Mouse (Mus musculus) mesoderm, embryonic 11.5 days (tissue): ENCODE data around the gene Tomm40.

ENCODE experiments used
- DNase-seq: peaks from one replicate; pipeline ENCODE4 v3.0.0-alpha.2; 2012; ENCODE audit warnings: low read depth, low spot score

Gene Tomm40

DNA sequence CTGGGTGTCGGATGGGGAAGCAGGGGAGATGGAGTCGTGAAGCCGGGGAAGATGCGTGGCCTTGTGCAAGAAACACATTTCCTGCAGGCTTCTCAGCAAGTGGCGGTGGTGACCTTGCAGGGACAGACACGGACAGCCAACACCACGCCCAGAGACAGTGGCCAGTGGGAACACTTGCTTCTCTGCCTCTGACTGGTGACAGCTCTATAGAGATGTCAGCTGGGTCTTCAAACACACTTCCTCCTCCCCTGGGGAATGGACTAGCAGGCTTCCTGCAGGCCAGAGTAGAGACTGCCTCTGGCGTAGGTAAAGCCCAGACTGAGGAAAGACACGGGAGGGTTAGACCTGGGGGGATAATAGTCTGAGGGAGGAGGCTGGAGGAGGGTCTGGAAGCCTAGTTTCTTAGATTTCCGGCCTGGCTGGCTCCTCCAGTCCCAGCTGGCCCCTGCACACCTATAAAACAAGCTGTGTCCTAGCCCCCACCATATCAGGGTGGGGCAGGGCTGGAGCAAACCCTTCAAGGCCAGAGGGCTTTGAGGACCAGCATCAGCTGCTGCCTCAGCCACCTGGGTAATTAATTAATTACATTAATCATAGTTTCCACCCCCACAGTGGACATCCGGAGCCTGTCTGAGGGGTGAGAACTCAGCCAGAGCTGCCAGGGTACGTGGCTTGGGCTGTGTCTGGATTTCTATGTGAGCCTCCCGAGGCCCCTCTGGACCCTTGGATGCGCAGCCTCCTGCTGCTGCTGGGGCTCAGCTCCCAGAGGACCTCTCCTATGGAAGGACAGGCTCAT lies 29.6 kb upstream of the Tomm40 start:
- no peak for DNase-seq

DNA sequence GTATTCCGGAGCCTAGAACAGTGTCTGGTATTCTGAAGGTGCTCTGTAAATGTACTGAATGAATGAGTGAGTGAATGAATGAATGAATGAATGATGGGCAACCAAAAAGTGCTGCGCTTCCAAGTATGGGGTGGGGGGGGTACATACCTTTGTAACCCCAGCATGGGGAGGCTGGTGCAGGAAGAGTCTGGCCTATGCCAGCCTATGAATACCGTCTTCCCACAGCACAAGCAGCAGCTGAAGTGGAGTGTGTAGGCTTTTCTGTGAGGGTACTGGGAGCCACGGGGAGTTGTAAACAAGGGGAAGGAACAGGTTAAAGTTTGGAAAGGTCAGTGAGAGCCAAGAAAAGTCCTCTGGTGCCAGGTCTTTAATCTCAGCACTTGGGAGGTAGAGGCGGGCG lies 28.6 kb upstream of the Tomm40 start:
- DNase-seq: no peak

DNA sequence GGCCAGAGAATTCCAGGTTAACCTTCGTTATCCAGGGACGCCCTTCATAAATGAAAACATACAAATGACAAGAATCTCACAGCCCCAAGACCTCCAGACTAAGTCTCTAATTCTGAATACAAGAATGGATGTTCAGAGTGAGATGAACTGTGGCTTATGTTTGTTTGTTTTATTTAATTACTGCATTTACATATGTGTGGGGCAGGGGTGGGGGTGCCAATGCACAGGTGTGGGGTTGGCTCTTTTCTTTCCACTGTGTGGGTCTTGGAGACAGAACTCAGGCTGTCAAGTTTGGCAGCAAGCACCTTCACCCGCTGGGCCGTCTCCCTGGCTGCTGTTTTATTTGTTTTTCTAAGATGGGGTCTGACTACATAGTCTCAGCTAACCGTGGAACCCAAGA lies 27.2 kb upstream of the Tomm40 start:
- no peak for DNase-seq

DNA sequence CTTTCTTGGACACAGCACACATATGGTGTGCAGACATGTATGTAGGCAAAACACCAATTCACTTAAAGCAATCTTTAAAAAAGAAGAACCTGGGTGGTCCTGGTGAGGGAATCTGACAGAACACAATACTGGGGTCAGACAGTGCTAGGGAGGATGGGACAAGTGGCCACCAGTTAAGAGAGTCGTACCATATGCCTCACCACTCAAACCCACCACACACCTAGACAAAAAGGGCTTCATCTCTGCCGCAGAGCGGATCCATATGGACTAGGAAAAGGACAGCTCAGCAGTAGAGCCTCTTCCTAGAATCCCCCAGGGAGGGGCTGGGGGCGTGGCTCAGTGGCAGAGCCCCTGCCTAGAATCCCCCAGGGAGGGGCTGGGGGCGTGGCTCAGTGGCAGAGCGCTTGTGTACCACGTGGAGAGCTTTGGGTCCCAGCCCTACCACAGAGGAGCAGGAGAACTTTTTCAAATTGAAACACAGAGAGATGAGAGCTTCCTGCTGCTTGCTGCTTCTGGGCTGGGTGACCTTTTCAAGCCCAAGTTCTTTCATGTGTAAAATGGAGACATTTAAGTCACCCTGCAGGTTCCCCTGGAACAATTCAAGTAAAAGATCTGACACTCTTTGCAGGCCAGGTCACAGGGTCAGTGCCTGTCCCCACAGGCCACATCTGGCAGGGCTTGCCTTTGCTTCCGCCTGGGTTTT lies 26.2 kb upstream of the Tomm40 start:
- DNase-seq: peak; percentile 58

DNA sequence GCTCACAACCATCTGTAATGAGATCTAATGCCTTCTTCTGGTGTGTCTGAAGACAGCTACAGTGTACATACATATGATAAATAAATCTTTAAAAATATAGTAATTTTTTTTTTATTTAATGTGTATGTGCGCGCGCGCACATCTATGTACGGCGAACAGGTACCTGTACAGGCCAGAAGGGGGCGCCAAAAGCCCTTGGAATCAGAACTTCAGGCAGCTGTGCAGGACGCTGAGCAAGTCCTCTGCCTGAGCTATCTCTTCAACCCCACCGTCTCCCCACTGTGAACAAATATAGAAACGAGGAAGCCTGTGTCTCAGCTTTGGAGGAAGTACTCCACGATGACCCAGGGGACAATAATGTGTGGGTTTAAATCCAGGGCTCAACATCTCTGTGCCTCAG lies 25.0 kb upstream of the Tomm40 start:
- DNase-seq: no peak

DNA sequence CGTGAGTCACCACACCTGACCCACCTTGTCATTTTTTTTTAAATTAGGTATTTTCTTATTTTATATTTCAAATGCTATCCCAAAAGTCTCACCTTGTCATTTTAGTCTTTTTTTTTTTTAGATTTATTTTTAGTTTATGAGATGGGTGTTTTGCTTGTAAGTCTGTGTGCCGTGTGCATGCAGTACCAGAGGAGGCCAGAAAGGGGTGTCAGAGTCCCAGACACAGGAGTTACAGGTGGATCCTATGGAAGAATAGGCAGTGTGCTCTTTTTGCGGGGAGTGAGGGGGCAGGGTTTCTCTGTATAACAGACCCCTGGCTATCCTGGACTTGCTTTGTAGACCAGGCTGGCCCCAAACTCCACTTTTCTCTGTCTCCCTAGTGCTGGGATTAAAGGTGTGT lies 23.5 kb upstream of the Tomm40 start:
- no peak for DNase-seq

DNA sequence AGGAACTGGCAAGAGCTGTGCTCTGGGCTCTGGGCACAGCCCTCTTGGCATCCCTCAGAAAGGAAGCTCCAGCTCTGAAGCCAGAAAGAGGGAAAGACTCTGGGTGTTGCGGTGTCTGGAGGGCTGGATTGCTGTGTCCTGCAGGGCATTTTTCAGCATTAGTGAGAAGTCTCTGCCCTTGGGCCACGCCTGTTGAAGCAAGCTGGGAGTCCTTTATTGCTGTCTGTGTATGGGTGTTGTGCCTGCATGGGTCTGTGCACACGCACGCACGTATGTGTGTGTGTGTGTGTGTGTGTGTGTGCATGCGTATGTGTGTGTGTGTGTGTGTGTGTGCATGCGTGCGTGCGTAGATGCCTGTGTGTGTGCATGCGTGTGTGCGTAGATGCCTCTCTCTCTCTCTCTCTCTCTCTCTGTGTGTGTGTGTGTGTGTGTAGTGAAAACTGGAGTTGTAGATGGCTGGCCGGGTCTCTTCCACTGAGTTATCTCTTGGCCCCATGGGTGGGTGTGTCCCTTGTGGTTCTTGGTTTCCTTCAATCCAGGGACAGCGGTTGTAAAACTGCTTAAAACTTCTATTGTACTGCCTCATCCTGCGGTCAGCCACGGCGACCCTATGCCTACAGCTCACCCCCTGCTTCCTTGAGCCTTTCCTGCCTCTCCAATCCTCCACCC lies 21.3 kb upstream of the Tomm40 start:
- no peak for DNase-seq

DNA sequence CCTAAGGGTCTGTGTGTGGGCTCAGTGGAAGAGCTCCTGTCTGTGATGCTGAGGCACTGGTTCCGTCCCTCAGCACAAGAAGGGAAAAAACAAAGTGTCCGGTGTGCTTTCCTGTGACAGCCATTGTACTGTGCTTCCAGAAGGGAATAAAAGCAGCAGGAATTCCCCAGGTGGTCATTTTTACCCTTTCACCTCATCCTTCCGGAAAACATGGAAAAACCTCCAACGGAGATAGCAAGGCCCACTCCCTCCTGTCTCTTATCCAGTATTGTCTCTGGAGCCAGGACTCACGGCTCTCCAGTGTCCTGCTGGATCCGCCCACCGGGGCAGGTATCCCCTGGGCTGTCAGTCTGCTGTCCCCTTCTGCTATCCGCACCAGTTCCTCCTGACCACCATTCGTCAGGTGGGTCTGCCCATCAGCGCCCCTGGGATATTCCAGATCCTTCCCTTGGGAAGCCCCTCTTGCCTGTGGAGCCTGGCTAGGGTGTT lies 19.0 kb upstream of the Tomm40 start:
- DNase-seq: no peak

DNA sequence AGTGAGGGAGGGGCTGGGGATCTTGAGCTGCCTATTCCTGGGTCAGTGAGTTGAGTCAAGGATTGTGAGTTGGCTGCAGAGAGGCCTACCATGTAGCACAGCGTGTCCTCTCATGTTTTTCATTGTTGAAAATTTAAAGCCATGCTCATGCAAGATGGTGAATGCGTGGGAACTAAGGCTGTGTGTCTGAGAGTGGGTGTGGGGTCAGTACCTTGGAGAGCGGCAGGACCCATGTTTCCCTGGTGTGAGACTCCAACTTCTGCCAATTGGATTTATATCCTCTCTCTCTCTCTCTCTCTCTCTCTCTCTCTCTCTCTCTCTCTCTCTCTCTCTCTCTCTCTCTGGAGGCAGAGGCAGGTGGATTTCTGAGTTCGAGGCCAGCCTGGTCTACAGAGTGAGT lies 11.3 kb upstream of the Tomm40 start:
- DNase-seq: no peak

DNA sequence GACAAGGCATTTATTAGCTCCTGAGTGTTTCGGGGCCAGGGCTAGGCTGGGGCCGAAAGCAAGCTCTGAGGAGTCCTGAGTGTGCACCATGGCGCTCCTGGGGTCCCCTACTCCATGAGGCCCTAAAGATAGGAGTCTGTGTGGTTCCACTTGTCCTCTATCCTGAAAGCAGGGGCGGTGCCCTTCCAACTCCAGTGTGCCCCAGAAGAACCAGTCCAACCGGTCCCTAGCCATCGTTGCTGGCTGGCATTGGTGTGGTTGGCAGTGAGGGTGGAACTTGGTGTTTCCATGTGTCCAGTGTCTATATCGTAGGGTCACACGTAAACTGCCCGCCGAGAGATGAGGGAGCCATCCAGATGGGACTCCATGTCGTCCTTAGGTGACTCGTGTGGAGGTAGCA lies 8.9 kb upstream of the Tomm40 start:
- no peak for DNase-seq

DNA sequence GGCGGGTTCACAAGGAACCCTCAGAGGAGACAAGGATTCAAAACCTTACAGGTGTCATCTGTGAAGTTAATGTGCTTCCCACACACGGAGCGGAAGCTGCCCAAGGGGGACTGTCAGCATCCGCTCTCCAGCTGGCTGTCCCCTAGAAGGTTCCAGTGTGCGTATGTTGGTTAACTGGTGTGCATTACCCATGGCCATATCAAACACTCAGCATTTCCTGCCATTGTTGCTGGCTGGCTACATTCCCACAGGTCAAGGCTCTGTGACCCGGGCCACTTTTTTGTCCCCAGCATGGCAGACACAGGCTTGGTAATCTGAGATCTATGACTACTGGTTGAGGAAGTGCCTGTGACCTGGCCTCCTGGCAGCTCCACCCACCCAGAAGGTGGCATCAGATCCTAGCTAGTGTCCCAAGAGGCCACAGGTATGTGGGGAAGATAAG lies 7.5 kb upstream of the Tomm40 start:
- DNase-seq: no peak

DNA sequence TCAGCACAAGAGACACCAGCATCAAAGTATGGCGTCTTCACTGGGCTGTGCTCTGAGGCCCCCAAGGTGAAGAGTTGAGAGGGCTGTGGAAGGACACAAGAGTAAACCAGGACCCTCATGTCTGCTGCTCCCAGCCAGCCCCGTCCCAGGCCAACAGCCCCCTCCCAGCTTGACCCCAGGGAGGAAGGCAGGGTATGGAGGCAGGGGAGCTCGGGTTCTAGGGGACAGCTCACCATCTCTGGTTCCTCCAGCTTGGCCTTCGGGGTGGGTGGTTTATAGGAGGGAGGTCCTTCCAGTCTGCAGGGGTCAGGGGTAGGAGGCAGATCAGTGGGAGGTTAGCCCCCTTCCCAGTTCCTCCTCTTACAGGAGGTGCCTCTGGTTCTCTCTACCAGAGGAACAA lies 4.0 kb upstream of the Tomm40 start:
- no peak for DNase-seq

DNA sequence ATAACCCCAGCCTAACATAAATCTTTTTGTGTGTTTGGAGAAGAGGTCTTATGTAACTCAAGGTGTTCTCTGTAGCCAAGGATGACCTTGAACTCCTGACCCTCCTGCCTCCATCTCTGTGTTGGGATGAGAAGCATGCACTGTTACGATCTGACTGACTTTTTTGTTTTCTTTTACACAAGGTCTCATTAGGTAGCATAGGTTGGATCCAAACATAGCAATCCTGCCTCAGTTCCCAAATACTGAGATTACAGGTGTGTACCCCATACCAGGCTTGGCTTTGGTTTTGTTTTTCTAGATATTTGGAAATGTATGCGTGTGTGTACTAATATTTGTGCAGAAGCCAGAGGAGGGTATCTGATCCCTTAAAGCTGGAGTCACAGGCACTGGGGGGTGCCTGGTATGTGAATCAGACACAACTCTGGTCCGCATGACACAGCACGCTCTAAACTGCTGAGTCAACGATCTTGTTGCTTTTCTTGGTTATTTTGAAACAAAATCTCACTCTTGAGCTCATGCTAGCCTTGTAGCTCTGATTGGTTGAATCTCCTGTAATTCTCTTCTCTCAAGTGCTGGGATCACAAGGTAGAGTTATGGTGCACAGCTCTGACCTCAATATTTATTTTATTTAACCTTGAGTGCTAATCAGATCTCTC lies 3.2 kb upstream of the Tomm40 start:
- no peak for DNase-seq

DNA sequence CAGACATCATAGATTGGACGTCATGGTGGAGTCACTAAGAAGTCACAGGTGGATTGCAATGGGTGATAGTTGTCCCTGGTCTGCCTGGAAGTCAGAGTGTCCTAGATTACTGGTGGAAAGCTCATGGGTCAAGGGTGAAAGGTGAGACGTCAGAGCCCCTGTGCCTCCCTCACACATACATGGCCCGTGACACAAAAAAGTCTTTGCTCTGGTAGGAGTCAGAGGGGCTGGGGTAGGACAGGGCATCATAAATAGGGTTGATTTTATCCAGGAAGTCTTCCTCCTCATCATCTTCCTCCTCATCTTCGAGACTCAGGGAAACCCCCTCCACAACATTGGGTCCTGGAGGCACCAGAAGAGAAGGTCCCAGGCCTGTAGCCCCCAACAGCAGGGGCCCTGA lies 2.1 kb upstream of the Tomm40 start:
- no peak for DNase-seq

DNA sequence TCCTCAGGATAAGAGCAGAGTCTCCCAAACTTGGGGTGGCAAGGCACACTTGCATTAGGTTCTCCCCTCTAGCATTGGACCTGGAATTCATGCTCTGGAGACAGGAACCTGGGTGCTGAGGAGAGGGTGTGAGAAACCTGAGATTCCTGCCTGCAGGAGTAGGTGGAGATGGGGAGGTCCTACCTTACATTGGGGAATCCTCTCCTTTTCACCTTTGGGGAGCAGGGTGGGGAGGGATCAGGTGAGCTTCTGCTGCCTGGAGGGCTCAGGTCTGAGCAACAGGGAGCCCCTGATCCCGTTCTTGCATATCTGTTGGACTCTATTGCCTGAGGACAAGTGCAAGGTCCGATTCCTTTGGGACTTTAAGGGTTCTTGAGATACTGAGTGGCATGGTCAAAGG lies 1.6 kb upstream of the Tomm40 start:
- no peak for DNase-seq

DNA sequence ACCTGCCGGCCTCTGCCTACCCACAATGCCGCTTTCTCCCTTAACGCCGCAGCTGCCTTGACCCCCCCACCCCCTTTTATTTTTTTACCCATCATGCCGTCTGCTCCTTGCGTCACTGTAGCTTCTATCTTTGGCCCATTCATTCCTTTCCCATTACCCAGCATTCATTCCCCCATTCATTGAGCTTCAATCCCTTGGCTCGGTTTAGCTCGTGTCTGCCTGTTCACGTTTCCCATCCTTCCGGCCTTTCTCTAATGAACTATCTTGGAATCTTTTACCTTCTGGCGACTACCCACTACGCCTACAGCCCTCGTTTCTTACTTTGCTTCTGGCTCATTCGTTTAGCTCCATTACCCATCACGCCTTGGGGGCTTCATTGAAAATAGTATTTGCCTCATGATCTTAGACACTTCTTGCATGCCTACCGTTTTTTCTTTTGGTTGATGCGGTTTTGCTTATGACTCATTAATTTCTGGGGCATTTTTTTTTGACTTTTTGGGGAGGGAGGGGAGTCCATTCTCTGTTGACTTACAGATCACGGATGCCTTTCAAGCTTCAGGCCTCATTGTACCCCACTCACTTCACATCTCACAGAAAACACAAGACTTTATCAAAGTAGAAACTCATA lies 931 bp upstream of the Tomm40 start:
- no peak for DNase-seq

DNA sequence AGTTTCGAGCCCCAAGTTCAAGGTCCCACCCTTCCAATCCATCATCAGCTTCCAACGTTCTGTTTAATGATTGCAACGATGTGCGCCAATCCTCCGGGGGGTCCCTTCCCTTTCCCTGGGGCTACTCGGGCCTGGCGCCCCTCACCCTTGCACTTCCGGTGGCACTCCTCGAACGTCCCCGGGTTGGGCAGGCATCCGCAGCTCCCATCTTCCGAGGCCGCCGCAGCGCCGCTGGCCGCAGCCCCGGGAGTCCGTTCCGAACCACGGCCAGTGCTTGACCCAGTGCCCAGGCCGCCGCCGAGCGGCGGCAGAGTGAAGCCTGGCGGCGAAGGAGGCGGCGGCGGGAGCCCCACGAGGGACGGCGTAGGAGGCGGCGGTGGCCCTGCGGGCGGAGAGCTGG lies 402 bp downstream of the Tomm40 start:
- DNase-seq: peak; percentile 28

DNA sequence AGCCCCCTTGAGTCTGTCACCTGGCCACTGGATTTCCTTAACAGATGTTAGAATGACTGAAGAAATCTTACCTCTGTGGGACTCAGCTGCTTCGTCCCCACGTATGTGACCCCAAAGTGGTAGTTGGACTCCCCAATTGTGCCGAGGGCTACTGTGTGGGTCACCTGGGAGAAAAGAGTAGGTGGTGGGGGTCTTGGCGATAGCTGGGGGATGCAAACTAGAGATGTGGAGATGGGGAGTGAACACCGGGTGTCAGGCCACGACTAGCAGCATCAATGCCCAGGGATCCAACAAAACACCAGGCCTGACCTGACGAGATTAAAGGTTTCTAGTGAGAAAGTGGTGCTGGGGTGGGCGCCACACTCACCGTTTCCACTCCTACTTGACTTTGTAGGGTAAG lies 1.6 kb downstream of the Tomm40 start:
- DNase-seq: no peak

DNA sequence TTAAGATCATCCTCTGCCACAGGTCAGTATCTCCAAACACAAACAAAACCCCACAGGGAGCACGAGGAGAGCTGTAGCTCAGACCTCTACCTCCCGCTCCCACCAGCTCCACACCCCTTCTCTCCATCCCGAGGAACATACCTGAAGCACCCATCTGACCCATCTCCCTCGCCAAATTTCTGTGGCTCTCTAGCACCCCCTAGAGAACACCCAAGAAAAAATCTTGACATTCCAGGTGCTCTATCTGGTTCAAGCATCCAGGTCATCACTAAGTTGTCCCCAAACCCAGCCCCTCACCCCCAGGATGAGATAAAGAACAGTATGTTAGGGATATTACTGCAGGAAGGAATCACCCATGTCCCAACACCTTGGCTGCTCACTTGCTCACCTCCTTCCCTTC lies 2.0 kb downstream of the Tomm40 start:
- DNase-seq: peak; percentile 22

DNA sequence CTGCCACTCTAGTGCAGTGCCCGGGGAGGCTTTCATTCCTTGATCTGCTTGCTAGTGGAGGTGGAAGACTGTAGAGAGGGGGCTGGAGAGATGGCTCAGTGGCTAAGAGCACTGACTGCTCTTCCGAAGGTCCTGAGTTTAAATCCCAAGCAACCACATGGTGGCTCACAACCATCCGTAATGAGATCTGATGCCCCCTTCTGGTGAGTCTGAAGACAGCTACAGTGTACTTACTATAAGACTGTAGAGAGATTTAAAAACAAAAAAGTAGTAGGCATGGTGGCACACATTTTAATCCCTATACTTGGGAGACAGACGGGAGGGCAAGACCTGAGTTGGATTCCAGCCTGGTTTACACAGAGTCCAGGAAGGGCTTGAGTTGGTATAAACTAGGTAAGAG lies 2.8 kb downstream of the Tomm40 start:
- DNase-seq: peak; percentile 13

DNA sequence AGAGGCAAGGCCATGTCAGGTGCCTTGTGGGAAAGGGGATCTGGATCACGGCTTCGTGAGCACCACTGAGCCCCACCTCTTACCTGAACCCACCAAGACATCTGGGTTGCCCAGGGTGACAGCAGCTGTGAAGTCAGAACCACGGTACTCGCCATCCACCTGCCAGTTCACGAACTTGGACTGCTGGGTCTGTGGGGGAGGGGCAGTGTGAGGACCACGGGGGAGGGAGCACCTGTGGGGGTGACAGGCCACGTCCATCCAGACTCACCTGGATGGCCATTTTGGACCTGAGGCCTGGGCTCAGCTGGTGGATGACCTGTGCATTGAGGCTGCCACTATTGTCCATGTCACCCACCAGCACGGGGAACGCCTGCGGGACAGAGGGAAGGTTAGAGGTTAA lies 4.6 kb downstream of the Tomm40 start:
- no peak for DNase-seq

DNA sequence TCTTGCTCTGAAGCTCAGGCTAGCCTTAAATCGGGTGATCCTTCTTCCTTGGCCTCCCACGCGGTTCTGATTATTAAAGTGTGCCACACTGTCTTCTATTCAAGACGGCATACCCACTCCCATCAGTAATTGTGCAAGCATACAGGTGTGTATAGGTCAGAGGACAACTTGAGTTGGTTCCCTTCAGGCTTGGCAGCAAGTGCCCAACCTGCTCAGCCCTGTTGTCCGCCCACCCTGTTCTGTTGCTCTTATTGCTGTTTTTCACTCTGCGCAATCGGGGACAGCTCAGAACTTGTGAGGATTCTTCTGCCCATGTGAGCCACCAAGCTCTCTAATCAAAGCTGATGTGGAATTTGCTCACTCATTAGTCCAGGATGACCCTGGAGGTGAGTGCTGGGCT lies 10.0 kb downstream of the Tomm40 start:
- no peak for DNase-seq
